Mouse (Mus musculus): ENCODE data around the gene Dapk2.
A peak's percentile ranks its signal among the peaks of the same experiment; 100 is the strongest.

The Dapk2 gene

DNA sequence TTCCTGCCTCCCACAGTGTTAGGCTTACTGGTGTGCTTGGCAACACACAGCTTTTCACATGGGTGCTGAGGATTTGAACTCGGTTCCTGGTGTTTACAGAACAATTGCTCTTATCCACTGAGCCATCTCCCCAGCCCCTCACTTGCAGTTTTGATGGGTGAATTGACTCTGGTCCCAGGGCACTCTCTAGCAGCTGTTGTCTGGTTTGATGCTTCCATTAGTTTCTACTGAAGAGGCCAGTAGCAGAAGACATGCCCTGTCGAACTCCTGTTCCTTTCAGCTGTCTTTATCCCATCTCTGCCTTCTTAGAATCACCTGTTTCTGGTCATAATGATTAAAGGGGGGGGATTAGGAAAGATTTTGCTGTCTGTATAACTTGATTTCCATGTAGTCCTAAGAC, 65.8 kb downstream of the Dapk2 start:
- no peak for ATAC-seq (ENCODE audit: insufficient number of reproducible peaks, low FRiP score, low TSS enrichment)

DNA sequence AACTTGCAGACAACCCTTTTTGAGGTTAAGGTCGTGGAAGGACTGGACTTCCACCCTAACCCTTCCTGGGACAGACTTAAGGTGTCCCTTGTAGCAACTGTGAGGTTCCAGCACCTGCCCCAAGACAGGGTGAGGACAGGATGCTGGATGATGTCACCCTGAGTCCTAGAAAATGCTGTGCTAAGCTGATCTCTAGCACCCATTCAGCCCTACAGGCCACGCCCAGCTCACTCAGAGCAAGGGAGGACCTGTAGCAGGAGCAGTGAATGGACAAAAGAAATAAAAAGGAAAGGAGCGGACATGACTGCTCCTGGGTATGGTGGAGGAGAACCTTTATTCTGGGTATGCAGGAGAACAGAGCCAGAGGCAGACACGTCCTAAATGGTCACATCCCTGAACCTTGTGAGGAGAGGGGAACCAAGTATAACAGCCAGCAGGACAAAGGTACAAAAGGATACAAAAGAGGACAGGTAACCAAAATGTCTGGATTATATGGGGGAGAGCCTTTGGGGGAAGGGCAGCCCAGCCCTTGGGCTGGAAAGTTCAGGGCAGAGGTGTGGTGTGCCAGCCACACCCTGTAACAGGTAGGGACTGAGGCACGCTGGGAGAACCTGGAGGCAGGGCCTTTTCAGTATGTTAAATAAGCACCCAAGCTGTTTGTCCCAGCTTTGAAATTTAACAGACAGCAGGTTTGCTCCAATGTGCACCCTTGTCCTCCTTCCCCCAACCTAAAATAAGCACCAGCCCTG, 67.9 kb downstream of the Dapk2 start:
- ATAC-seq (ENCODE audit: insufficient number of reproducible peaks, low FRiP score, low TSS enrichment): no peak

DNA sequence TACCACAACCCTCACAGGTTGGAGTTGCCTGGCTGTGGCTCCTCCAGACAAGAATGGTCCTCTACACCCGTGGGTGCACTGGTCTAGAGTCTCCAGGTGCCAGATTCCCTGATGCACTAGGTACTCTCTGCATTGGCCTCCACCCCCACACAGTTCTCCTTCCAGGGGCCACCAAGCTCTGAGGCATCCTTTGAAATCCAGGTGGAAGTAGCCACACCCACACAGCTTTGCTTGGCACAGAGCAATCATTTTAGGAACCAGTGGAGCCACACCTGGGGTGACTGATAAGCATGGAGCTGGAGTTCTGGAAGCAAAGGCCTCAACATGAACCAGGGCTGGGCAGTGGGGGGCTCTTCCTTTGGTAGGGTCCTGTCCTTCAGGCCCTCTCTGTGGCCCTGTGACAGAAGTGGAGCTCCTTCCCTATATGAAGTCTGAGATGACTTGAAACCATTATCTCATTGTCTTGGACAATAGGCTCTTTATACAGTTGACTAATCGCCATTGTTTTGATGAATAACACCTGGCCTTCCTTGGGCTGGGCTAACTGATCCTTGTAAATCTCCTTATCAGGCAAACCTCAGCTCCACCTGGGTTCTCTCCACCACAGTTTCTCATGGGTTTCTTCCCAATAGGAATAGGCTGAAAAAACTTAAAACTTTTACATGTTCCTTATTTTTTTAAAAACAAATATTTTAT, 70.6 kb downstream of the Dapk2 start:
- ATAC-seq (ENCODE audit: insufficient number of reproducible peaks, low FRiP score, low TSS enrichment): no peak

DNA sequence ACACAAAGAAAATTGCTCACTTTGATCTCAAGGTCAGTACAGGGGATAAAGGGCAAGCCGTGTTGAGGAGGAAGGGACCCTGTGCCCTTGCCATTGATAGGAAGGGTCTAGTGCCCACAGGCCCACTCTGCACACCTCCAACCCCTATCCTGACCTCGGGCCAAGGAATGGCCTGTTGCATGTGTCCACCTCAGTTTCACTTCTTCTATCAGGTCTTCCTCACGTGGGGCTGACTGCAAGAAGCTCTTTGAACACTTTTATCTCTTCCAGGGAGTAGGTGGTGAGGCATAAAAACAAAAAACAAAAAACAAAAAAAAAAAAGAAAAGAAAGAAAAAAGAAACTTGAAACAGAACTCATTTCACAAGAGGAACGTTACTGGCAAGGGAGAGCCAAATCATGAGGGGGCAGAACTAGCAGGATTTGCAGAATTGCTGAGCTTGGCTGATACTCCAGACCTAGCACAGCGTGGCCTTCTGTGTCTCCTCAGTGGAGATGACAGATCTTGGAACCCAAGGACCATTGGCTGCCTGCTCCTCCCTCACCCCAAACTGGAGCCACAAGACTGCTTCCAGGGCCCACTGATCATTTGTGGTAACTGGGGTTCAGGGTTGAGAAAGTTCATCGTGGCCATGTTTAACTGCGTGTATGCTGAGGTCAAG, 73.9 kb downstream of the Dapk2 start:
- no peak for ATAC-seq (ENCODE audit: insufficient number of reproducible peaks, low FRiP score, low TSS enrichment)

DNA sequence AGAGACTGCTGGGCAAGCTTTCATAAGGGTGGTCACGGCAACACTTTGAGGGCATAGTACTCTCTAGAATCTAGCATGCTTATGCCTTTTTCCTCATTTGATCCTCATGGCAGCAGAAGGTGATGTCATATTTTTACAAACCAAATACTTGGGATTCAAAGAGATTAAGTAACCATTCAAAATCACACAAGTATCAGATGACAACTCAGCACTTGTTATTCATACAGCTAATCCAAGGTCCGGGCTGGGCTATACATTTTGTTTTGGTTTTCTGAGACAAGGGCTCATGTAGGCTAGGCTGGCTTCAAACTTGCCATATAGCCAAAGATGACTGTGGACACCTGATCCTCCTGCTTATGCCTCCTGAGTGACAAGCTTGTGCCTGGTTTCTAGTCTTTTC, 78.6 kb downstream of the Dapk2 start:
- ATAC-seq (ENCODE audit: insufficient number of reproducible peaks, low FRiP score, low TSS enrichment): no peak

DNA sequence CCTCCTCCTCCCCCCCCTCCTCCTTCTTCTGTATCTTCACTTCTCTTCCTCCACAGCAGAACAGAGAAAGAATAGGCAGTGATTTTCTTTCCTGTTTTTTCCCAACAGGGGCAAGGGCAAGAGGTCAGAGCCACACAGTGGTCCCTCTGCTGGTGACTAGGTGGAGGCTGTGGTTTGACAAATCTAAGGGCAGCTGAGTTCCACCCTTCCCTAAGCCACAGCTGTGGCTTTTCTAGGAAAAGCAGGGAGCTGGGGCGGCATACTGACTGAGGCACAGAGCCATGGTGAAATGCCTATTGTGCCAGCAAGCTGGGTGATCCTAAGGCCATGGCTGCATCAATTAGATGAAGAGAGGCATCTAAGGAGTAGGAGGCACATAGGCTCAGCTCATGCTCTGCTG, 79.7 kb downstream of the Dapk2 start:
- ATAC-seq (ENCODE audit: insufficient number of reproducible peaks, low FRiP score, low TSS enrichment): no peak

DNA sequence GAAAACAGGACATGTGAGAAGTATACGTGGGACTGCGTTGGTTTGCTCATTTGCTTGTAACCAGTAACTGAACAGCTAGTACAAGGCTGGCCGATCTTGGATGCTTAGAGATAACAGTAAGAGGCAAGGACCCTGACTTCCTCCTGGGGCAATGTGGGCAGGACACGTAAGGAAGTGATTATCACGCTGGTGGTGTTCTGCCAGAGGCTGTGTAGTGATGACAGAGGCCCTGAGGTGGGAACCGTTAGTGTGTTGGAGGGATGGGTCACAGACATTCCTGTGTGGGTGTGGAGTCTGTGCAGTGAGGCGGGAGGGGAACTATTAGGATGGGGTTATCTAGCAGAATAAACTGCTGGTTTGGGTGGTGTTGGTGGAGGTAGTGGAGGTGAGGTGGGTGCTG, 81.2 kb downstream of the Dapk2 start:
- ATAC-seq (ENCODE audit: insufficient number of reproducible peaks, low FRiP score, low TSS enrichment): no peak

DNA sequence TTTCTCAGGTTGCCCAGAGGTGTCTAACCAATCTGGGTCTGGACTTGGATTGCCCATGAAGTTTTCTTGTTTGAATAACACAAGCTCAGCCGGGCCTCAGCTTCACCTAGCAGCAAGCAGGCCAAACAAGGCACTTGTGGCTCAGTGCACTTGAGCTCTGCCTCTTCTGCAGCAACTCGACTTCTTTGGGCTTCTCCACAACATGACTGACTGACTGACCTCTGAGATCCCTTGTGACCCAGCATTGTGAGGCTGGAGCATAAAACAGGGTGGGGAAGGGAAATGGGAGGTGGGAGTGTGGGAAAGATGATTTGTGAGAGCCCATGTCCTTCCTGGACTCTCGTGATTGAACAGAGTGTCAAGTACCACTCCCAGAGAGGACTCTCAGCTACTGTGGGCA, 81.7 kb downstream of the Dapk2 start:
- ATAC-seq (ENCODE audit: insufficient number of reproducible peaks, low FRiP score, low TSS enrichment): no peak

DNA sequence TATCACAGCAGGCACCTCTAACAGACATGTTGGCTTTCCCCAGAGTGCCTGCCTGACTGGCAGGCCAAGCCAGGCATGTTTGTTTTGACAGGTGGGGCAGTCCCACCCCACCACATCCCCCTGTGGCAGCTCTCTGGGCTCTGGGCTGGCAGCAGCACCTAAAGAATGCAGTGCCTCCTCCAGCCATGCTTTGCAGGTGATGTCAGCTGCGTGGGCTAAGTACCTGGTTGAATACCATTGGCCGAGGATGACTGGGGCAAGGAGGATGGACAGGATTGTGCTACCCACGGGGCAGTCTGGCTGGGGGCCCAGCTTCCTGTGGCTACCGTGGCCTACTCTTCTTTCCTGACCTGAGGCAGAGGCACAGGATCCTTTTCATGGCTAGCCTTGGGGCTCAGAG, 82.5 kb downstream of the Dapk2 start:
- ATAC-seq (ENCODE audit: insufficient number of reproducible peaks, low FRiP score, low TSS enrichment): no peak; the same call in 1 of the 2 replicates

DNA sequence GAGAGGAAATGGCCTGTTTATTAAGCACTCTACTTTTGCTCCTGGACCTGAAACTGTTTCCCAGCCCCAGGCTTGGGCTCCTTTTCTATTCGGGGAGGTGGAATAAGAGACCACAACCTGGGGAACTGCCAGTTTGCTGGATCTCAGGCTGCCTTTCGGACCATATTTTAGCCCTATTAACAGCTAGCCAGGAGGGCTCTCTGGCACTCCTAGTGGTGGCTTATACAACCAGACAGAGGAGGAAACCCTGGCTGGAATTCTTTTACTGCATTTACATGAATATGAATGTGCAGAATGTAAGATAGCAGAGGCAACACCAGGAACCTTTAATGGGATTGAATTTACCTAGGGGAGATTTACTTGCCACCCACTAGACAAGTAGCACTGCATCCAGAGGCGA, 83.0 kb downstream of the Dapk2 start:
- 0 out of 2 replicates have a peak, but pooled peaks have one; percentile 40 for ATAC-seq (ENCODE audit: insufficient number of reproducible peaks, low FRiP score, low TSS enrichment)

DNA sequence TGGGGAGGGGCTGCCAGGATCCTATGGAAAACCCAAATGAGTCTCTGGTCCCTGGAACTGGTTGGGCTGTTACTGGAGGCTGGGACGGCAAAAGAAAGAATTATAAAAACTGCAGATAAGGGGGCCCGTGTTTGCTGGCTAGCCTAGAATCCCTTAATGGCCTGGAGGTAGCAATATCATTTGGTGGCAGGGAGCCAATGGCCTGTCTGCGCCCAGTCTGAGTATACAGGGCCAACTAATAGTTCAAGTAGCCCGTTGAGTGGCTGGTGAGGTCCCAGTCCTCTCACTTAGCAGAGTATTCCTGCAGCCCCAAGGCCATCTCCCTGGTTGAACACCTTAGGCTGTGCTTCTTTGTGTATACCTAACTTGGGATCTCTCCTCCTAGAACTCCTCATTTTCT, 83.7 kb downstream of the Dapk2 start:
- ATAC-seq (ENCODE audit: insufficient number of reproducible peaks, low FRiP score, low TSS enrichment): no peak

DNA sequence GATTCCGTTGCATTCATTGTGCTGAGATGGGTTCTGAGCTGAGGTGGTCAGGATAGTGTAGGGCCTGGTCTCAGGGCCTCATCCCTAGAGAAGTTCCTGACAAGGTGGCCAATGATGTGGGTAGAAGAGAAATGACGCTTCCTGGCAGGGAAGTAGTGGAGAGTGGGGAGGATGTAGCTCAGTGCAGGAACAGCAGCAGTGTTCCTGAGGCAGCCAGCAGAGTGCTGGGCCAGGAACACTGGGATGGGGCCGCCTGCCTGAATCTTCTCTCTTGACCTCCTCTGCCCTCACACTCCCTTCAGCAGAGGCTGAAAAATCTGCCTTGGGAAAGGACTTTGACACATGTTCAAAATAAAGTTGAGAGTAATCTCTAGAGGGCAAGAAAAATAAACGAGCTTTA, 85.2 kb downstream of the Dapk2 start:
- no peak for ATAC-seq (ENCODE audit: insufficient number of reproducible peaks, low FRiP score, low TSS enrichment)

DNA sequence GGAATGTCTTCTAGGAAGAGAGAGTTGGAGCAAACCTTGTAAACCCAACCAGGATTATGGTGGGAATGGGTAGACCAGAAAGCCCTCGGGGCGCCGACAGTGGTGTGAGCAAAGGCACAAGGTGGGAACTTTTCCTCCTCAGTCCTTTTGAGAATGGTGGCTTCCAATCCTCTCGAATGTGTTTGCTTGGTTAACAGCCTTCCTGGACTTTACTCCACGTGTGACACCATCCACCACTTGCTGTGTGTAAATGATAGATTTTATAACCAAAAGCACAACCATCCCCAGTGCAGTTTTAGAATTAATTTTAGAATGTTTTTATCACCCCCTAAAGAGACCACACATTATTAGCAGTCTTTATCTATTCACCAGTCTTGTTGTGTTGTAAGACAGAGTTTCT, 86.1 kb downstream of the Dapk2 start:
- ATAC-seq (ENCODE audit: insufficient number of reproducible peaks, low FRiP score, low TSS enrichment): no peak

DNA sequence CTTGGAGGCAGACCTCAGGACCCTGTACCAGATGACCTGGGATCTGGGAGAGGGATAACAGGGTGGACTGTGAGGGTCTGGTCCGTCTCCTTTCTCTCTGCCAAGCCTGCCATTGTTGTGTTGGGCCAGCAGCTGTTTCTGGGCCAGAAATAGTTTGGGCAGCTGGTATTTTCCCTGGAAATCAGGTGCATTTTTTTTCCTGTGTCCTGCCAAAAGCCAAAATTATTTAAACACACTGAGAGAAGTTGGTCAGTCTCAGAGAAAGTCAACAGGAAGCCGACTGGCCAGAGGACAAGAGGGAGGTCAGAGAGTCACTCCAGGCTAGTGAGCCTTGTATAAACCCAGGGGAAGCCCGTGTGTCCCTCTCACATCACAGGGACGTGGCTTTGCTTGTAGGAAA, 87.7 kb downstream of the Dapk2 start:
- ATAC-seq (ENCODE audit: insufficient number of reproducible peaks, low FRiP score, low TSS enrichment): no peak

DNA sequence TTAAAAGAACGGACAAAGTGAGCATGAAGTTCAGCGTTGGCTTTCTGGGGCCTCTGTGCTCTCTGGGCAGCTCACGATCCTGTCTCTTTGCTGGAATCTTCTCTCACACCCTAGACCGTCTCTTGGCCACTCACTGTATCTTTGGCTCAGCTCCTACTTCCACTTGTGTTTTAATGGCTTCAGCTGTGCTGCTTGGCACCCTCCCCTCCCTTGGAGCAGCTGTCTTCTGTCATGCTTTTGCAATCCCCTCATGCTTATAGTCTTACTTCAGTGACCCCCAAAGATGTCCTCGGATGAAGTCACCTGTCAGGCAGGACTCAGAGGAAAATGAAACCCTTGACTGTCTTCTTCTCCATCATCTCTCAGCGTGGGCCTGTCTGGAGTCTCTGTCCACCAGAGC, 91.3 kb downstream of the Dapk2 start:
- ATAC-seq (ENCODE audit: insufficient number of reproducible peaks, low FRiP score, low TSS enrichment): no peak

DNA sequence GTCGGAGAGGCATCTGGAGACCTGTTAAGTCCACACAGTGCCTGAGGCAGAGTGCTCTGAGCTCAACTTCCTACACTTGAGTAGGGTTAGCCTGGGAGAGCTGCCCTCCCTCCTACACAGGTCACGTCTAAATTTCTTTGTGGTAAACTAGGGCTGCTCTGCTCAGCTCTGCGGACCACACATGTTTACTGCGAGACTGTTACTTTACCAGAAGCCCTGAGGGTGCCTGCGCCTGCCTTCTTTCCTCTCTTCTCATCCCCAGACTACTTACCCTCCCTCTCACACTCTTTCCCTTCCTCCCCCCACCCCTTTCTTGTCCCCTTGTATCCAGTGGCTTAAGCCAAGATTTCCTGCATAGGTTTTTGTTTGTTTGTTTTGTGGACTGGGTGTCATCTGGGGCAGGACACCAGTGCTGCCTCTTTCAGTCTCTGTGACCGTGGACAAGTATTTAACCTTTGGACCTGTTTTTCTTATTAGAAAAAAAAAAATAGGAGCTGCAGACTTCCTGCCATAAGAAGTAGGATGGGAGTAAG, 93.2 kb downstream of the Dapk2 start:
- no peak for ATAC-seq (ENCODE audit: insufficient number of reproducible peaks, low FRiP score, low TSS enrichment)

DNA sequence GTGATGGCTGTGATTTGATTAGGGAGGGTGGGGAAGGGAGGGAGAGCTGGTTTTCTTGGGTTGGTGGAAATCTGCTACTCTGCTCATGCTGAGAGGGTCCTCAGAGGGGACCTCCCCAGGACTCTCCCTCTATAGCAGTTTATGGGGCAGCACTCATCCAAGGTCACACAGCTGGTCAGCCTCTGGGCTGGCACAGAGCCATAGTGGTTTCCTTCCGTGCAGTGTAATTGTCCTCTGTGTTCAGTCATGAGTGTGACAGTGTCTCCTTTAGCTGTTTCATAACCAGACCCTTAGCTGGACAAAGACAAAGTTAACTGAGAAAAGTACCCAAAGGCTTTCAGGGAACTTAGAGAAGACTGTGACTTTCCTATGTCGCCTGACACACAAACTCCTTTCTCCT, 103.7 kb downstream of the Dapk2 start:
- ATAC-seq (ENCODE audit: insufficient number of reproducible peaks, low FRiP score, low TSS enrichment): no peak

DNA sequence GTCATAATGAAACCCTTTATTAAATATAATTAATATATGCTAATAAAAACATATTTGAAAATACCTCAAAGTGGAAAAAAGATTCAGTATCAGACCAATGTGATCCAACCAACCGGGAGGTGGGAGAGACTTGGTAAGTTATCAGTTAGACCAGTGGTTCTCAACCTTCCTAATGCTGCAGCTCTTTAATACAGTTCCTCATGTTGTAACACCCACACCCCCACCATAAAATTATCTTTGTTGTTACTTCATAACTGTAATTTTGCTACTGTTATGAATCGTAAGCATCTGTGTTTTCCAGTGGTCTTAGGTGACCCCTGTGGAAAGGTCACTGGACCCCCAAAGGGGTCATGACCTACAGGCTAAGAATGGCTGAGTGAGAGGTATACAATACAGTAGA, 105.7 kb downstream of the Dapk2 start:
- ATAC-seq (ENCODE audit: insufficient number of reproducible peaks, low FRiP score, low TSS enrichment): no peak

DNA sequence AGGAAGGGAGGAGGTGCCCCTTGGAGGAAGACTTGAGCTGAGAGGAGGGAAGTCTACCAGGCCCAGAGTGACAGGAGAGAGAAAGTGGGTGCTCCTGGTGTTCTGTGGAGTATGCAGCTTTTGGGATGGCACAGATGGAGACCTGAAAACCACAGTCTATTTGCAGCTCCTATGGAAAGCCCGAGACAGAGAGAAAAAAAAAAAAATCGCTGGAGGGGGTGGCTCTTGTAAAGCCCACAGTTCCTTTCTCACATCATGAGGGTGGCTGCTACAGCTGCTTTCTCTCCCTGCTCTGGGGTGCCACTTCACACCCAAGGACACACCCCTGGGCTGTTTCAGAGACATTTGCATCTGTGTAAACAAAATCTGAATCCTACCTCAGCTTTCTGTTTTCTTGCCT, 107.6 kb downstream of the Dapk2 start:
- no peak for ATAC-seq (ENCODE audit: insufficient number of reproducible peaks, low FRiP score, low TSS enrichment)

DNA sequence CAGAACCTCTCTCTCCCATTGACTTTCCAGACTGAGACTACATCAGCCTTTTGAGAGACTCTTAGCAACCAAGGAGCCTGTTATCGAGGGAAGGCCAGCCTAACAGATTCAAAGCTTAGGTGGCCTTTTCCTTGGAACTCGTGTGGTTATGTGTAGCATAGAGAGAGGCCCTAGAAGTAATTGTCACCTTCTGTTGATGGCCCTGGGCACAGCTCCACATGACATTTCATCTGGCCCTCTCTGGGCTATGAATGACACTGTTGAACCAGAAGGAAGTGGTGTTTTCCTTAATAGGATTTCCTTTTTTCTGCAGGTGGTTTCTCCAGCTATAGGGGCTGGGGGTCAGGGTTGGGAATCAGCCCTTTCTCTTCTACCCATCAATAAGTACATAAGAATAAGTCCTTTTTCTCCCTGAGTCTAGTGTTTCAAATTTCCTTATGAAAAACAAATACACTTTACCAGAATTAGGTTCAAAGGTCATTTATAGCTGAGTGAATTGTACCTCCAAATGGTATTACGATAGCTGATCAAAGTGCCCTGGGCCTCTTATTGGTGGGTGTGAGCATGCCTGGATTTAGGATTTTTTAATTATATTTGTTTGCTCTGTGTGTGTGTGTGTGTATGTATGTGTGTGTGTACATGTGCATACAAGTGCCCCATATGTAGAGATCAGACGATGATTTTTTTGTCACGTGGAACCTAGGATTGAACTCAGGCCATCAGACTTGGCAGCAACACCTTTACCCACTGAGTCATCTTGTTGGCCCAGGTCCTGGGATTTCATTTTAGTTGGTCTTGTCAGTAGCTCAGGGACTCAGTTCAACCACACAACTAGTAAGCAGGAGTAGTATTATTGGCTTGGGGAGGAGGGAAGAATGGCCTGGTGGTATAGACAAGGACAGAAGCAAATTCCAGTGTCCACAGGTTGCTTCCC, 108.5 kb downstream of the Dapk2 start:
- ATAC-seq (ENCODE audit: insufficient number of reproducible peaks, low FRiP score, low TSS enrichment): no peak

Data from cerebellum, adult (tissue).